Mouse (Mus musculus) thymus, postnatal 0 days (tissue): Measurements from ENCODE around the gene Tnfsf11. TPM values are rescaled to one million over a fixed set of nuclear protein-coding genes. Genes with fewer than 3 reads are reported as not detected.

Experiments
- microRNA-seq: library from miRNA; unstranded; fragments of <30 nt; microRNA quantifications from one replicate; pipeline ENCODE4, GENCODE M21; 2016; ENCODE audit warnings: borderline number of aligned reads
- polyA plus RNA-seq: library from polyadenylated mRNA; unstranded; fragments of >200 nt; fragmentation: Nextera tagmentation; extraction: Ambion mirVana; gene quantifications from 2 replicates; pipeline ENCODE4 v1.2.1, GENCODE M21; 2015

The Tnfsf11 gene
- polyA plus RNA-seq, 1 experiment from 2014 or later, result 8.0 TPM

Small RNA genes lying within 50 kb of the gene (microRNA-seq; reads per million reads assigned to microRNA genes)
- gene Gm23652, result not detected

Other genes with a start within 250 kb of the Tnfsf11 start
- 0.05 TPM in 2 replicates for gene Fam216b, start 219.0 kb downstream of the Tnfsf11 start, polyA plus RNA-seq
- 13.9 and 14.5 TPM in 2 replicates for gene Akap11, start 228.8 kb upstream of the Tnfsf11 start, polyA plus RNA-seq